Mouse (Mus musculus): ENCODE data around the gene Cdk2ap2.
"Not testable (repeated sequence)": the region's sequence is repeated elsewhere in the genome, so short reads cannot be mapped to it uniquely, and the experiment has no call there.

Gene Cdk2ap2

DNA sequence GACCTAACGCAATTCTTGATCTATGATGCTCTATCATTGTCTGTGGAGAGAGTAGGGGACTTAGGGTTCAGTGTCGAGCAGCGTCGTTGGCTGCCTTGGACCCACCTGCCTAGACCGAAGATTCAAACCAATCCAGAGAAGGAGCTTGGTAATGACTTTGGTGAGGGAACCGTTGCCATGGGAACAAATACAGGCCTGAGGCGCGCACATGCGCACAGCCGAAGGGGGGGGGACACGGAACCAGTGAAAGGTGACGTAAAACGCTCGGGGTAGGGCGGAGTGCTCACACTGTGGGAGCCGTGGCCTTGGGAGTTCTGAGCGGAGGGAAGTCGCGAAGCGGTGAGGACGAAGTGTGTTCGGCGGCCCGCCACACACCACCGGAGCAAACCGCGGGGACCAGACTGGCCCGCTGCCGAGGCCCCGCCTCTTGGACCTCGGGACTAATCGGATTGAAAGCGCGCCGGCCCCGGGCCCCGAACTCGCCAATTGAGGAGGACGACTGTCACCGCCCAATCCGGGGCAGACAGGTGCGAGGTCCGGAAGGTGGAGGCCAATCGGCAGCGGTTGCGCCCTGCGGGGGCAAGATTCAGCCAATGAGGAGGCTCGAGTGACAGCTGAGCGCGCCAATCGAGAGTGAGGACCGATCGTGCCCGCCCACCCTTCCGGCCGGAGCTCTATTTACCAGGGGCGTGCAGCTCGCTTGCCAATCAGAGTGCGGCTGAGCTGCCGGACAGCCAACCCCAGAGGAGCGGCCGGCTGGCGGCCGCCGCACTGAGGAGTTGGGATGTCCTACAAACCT lies at the start of gene Cdk2ap2:
Gene Cdk2ap2, plus strand, starts transcription at position 541 of the 799 bp plus-strand sequence.
- peak; percentile 98 for DNase-seq (ENCODE audit: low read depth, low spot score)

DNA sequence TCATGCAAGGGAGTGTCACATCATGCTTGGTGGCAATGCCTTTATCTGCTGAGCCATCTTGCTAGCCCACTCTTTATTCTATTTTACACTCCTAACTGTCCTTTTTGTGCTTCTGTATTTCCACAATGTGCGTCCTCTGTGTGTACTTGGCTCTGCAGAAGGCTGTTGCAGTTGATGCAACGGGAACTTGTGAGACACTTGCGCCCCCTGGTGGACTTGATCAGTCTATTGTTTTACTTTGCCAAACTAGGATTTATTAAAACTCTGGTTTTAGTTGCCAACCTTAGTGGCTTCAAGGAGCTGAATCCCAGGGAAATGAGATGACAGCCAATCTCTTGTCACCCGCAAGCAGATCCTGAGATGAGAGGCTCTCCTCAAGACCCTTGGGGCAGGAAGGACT lies 49.1 kb upstream of the Cdk2ap2 start:
- DNase-seq (ENCODE audit: low read depth, low spot score) = peak; percentile 54

DNA sequence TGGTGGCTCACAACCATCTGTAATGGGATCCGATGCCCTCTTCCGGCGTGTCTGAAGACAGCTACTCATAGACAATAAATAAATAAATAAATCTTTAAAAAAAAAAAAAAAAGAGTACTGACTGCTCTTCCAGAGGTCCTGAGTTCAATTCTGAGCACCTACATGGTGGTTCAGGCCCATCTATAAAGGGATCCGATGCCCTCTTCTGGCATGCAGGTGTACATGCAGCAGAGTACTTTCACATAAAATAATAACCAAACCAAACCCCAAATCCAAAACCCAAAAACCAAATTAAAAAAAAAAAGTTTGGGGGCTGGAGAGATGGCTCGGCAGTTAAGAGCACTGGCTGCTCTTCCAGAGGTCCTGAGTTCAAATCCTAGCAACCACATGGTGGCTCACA lies 47.9 kb upstream of the Cdk2ap2 start:
- not testable (repeated sequence) for DNase-seq (ENCODE audit: low read depth, low spot score)

- DNase-seq (ENCODE audit: low read depth, low spot score) = no peak
Measured at GRCm38 (mm10) chr19:4051016-4051415, 46.0 kb upstream of the Cdk2ap2 start.

- DNase-seq (ENCODE audit: low read depth, low spot score) = no peak
Measured at GRCm38 (mm10) chr19:4051741-4052515, 45.1 kb upstream of the Cdk2ap2 start.

- no peak for DNase-seq (ENCODE audit: low read depth, low spot score)
Measured at GRCm38 (mm10) chr19:4052516-4053030, 44.4 kb upstream of the Cdk2ap2 start.

DNA sequence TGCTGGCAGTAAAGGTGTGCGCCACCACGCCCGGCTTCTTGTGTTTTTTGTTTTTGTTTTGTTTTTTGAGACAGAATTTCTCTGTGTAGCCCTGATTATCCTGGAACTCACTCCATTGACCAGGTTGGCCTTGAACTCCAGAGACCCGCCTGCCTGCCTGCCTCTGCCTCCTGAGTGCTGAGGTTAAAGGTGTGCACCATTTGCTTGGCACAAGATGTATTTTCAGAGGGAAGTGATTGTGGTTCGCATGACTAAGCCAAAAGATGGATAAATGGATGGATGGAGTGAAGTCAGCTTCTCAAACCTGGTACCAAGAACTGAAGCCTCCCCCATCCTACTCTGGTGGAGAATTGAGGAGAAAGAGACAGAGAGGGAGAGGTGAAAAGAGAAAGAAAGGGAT lies 42.4 kb upstream of the Cdk2ap2 start:
- DNase-seq (ENCODE audit: low read depth, low spot score) = no peak

- no peak for DNase-seq (ENCODE audit: low read depth, low spot score)
Measured at GRCm38 (mm10) chr19:4055216-4055946, 41.6 kb upstream of the Cdk2ap2 start.

DNA sequence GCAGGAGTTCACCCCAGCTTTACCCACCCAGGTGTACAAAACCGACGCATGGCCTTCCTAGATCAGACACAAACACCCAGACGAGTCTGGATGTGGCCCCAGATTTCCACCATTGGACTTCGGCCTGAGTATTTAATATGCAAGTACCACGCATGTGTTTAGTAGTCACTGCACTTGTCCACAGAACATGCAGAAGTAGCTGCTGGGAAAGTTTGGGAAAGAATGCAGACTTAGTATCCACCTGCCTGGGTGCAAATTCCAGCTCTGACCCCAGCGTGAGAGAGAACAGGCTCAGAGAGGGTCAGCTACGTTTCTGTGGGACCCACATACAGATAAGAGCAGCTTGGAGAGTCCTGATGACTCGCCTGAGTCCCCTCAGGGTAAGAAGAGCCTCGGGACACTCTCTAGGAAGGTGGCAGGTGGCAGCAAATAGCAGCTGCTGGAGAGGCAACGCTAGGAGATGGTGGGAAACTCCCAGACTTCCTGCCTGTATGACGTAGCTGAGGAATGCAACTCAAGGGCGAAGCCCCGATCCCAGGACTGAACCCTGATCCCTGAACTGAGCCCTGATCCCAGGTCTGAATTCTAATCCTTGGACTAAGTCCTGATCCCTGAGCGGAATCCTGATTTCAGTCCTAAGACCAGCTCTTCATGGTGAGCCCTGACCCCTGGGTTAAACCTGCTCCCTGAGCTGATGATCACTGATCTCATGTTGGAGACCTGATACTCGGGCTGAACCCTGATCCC lies 40.9 kb upstream of the Cdk2ap2 start:
- DNase-seq (ENCODE audit: low read depth, low spot score) = no peak

DNA sequence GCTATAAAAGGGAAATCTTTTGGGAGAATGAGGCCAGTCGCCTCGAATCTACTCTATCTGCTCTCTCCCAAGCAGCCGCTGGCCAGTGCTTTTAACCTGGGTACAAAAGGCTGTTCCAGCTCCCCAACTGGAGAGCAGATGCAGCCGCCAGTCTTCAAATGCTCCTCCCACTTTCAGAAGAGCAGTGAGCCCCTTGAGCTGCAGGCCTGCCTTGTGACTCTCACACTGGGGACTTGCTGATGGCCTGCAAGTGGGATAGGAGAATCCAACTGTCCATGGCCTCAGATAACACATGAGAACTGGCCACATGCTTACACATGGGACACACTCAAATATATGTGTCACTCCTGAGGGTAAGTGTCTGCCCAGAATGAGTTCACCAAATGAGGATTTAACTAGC lies 40.3 kb upstream of the Cdk2ap2 start:
- no peak for DNase-seq (ENCODE audit: low read depth, low spot score)

DNA sequence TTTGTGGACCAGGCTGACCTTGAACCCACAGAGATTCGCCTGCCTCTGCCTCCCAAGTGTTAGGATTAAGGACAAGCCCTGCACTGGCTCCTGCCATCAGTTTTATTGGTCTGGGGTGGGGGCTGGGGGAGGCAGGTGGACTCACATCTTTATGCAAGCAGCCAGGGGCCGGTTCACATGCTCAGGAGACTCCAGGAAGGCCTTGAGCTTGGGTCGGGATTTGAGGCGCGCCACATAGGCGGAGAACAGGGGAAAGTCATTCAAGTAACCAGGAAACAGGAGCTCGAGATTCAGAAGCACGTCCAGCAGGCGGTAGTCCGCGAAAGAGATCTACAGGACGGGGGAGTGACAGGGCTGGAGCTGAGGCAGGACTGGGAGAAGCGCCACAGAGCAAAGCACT lies 39.6 kb upstream of the Cdk2ap2 start:
- DNase-seq (ENCODE audit: low read depth, low spot score) = no peak

DNA sequence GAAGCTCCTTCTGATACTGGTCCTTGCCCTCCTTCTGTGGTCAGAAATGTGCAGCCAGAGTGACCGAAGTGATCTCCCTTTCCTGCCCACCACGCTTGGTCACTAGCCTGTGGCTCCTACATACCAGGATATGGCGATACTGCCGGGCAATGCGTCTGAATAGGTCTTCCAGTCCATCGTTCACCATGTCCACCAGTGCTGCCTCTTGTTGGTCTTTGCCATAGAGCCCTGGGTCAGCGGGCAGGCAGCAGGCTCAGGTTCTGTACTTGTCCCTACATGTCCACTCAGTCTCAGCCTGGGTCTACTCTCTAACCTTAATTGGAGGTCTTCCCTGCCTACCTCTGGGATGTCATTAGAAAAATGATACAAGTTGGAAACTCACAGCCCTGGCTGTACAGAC lies 39.0 kb upstream of the Cdk2ap2 start:
- DNase-seq (ENCODE audit: low read depth, low spot score) = no peak

GRCm38 (mm10) chr19:4058581-4058980 lies 38.4 kb upstream of the Cdk2ap2 start:
- DNase-seq (ENCODE audit: low read depth, low spot score) = no peak

- DNase-seq (ENCODE audit: low read depth, low spot score) = no peak
Measured at GRCm38 (mm10) chr19:4059069-4059740, 37.8 kb upstream of the Cdk2ap2 start, which contains the start of gene Gstp3. Gstp3 (minus strand) TSS chr19:4059569.

GRCm38 (mm10) chr19:4060044-4060898 lies 36.7 kb upstream of the Cdk2ap2 start:
- not testable (repeated sequence) for DNase-seq (ENCODE audit: low read depth, low spot score)

DNA sequence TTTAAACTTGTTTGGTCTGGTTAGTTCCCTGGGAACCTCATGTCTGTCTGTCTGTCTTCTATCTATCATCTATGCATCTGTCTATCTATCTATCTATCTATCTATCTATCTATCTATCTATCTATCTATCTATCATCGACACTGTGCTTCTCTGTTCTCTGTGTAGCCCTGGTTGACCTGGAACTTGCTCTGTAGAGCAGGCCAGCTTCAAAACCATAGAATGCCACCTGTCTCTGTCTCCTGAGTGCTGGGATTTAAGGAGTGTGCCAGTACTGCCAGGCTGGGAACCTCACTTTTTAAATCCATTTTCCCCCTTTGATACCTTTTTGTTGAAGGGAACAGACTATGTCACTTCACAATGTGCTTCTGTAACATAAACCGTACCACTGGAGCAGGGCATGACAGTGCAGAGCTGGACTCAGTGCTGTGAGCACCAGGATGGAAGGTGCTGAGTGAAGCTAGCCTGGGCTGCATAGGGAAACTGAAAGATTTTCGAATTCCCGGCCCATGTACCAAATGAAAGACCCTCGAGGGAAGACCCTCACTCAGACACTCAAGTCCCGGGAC lies 36.0 kb upstream of the Cdk2ap2 start:
- DNase-seq (ENCODE audit: low read depth, low spot score) = no peak

- not testable (repeated sequence) for DNase-seq (ENCODE audit: low read depth, low spot score)
Measured at GRCm38 (mm10) chr19:4063357-4063756, 33.6 kb upstream of the Cdk2ap2 start.

- not testable (repeated sequence) for DNase-seq (ENCODE audit: low read depth, low spot score)
Measured at GRCm38 (mm10) chr19:4064501-4064900, 32.5 kb upstream of the Cdk2ap2 start.

- no peak for DNase-seq (ENCODE audit: low read depth, low spot score)
Measured at GRCm38 (mm10) chr19:4066280-4066679, 30.7 kb upstream of the Cdk2ap2 start.

All from telencephalon, adult 2 months (tissue).